Mouse (Mus musculus): Measurements from ENCODE around the gene Scn4b. TPM values are rescaled to one million over a fixed set of nuclear protein-coding genes. Genes with fewer than 3 reads are reported as not detected.
A peak's percentile ranks its signal among the peaks of the same experiment; 100 is the strongest.

The Scn4b gene
- 2.2 TPM in 2 replicates for total RNA-seq (2014; rRNA removed)
- 0.79 and 0.85 TPM in 2 replicates for polyA plus RNA-seq (2015; fragmentation: Nextera tagmentation; extraction: Ambion mirVana)

GRCm38 (mm10) chr9:45138191-45139032 lies at the start of gene Scn4b:
Scn4b (plus strand) TSS chr9:45138395.
- H3K4me3 ChIP-seq (ENCODE audit: low read length), result peak within 1 kb of the TSS; percentile 48
- under 1% methylated on average over 70 of the region's 76 CpGs for WGBS
- no peak for TF ChIP-seq CTCF (IDR thresholded peaks at IDR 0.05; ENCODE audit: low read depth)
- H3K36me3 ChIP-seq (ENCODE audit: insufficient read depth, low read length), result no peaks in the 10 kb centered on the region
- peaks cover 50% of the 10 kb centered on the region for H3K27me3 ChIP-seq (ENCODE audit: insufficient read depth, low read length)
- DNase-seq (ENCODE audit: low spot score) (peak; percentile 44), ATAC-seq (0 out of 2 replicates have a peak, but pooled peaks have one; percentile 30)
- H3K9ac ChIP-seq (replicated peaks; ENCODE audit: low read length), result peak within 1 kb of the TSS; percentile 34
- no peak within 1 kb of the TSS for H3K27ac ChIP-seq
- H3K9me3 ChIP-seq (ENCODE audit: low read length), result no peaks in the 10 kb centered on the region
- H3K4me1 ChIP-seq (ENCODE audit: insufficient read depth, low read length), result no peaks in the 10 kb centered on the region
- peak within 1 kb of the TSS; percentile 77 for H3K4me2 ChIP-seq (ENCODE audit: low read depth, low read length)

DNA sequence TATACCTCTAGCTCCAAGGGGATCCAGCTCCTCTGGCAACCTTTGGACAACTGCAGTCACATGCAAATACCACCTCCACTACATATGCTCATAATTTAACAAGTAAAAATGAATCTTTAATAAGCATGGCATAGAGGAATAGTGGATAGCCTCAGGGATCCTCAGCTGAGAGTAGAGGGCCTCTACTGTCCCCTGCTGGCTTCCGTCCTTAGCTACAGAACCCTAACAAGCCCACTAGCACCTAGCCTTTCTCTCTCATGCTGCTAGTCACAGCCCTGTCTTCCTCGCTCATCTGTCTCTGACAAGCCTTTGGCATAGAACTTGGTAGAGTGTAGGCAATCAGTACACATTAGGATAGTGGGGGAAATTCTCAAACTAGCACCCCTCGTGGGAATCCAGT lies 47.4 kb upstream of the Scn4b start:
- DNase-seq (ENCODE audit: low spot score) (no peak), ATAC-seq (no peak)
- no peaks in the 10 kb centered on the region for H3K4me1 ChIP-seq (ENCODE audit: insufficient read depth, low read length)
- no peak overlapping the region for H3K4me3 ChIP-seq (ENCODE audit: low read length)
- WGBS, result 60% methylated on average over 3 of the region's 3 CpGs
- H3K36me3 ChIP-seq (ENCODE audit: insufficient read depth, low read length), result no peaks in the 10 kb centered on the region
- no peaks in the 10 kb centered on the region for H3K27me3 ChIP-seq (ENCODE audit: insufficient read depth, low read length)
- 0 out of 2 replicates have a peak, but pooled peaks have one; percentile 24 for TF ChIP-seq CTCF (IDR thresholded peaks at IDR 0.05; ENCODE audit: low read depth)
- H3K9ac ChIP-seq (replicated peaks; ENCODE audit: low read length), result no peak overlapping the region
- H3K27ac ChIP-seq, result no peak overlapping the region
- H3K9me3 ChIP-seq (ENCODE audit: low read length), result no peaks in the 10 kb centered on the region
- no peak overlapping the region for H3K4me2 ChIP-seq (ENCODE audit: low read depth, low read length)

DNA sequence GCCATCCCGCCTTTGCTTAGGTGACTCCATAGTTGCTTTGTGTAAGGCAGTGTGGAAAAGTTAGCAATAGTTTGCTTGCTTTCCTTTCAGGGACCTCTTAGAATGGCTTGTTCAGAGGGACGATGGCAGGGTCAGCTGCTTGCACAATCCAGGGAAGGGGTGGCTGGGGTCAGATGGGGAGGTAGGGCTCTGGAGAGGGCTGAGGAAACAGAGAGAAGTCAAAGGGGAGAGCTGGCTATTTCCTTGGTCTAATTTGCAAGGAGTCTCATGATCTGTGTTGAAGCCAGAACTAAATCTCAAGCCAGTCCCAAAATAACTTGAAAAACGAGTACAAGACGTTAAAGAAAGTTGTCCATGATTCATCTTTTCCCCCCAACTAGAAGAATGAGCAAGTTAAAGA lies 45.6 kb upstream of the Scn4b start:
- TF ChIP-seq CTCF (IDR thresholded peaks at IDR 0.05; ENCODE audit: low read depth), result no peak
- Histone ChIP-seq H3K4me2 (ENCODE audit: low read depth, low read length) (no peak overlapping the region), H3K4me1 (ENCODE audit: insufficient read depth, low read length) (no peaks in the 10 kb centered on the region), H3K27me3 (ENCODE audit: insufficient read depth, low read length) (no peaks in the 10 kb centered on the region), H3K27ac (no peak overlapping the region), H3K36me3 (ENCODE audit: insufficient read depth, low read length) (no peaks in the 10 kb centered on the region), H3K9me3 (ENCODE audit: low read length) (no peaks in the 10 kb centered on the region), H3K9ac (replicated peaks; ENCODE audit: low read length) (no peak overlapping the region), H3K4me3 (ENCODE audit: low read length) (no peak overlapping the region)
- DNase-seq (ENCODE audit: low spot score) (no peak), ATAC-seq (no peak)
- 76% methylated on average over 4 of the region's 4 CpGs for WGBS

GRCm38 (mm10) chr9:45095149-45095937 lies 42.9 kb upstream of the Scn4b start:
- Histone ChIP-seq H3K27me3 (ENCODE audit: insufficient read depth, low read length) (no peaks in the 10 kb centered on the region), H3K4me3 (ENCODE audit: low read length) (no peak overlapping the region), H3K36me3 (ENCODE audit: insufficient read depth, low read length) (no peaks in the 10 kb centered on the region), H3K9ac (replicated peaks; ENCODE audit: low read length) (no peak overlapping the region), H3K27ac (no peak overlapping the region), H3K4me2 (ENCODE audit: low read depth, low read length) (no peak overlapping the region), H3K4me1 (ENCODE audit: insufficient read depth, low read length) (no peaks in the 10 kb centered on the region), H3K9me3 (ENCODE audit: low read length) (no peaks in the 10 kb centered on the region)
- no peak for TF ChIP-seq CTCF (IDR thresholded peaks at IDR 0.05; ENCODE audit: low read depth)
- ATAC-seq (no peak), DNase-seq (ENCODE audit: low spot score) (no peak)
- WGBS, result 75% methylated on average over 6 of the region's 6 CpGs

GRCm38 (mm10) chr9:45097877-45098276 lies 40.3 kb upstream of the Scn4b start:
- Histone ChIP-seq H3K9ac (replicated peaks; ENCODE audit: low read length) (no peak overlapping the region), H3K4me3 (ENCODE audit: low read length) (no peak overlapping the region), H3K4me1 (ENCODE audit: insufficient read depth, low read length) (no peaks in the 10 kb centered on the region), H3K27me3 (ENCODE audit: insufficient read depth, low read length) (no peaks in the 10 kb centered on the region), H3K9me3 (ENCODE audit: low read length) (no peaks in the 10 kb centered on the region), H3K27ac (no peak overlapping the region), H3K36me3 (ENCODE audit: insufficient read depth, low read length) (no peaks in the 10 kb centered on the region), H3K4me2 (ENCODE audit: low read depth, low read length) (no peak overlapping the region)
- TF ChIP-seq CTCF (IDR thresholded peaks at IDR 0.05; ENCODE audit: low read depth), result no peak
- WGBS, result 87% methylated on average over 5 of the region's 5 CpGs
- DNase-seq (ENCODE audit: low spot score) (no peak), ATAC-seq (no peak)

- Histone ChIP-seq H3K36me3 (ENCODE audit: insufficient read depth, low read length) (no peaks in the 10 kb centered on the region), H3K4me3 (ENCODE audit: low read length) (no peak overlapping the region), H3K27me3 (ENCODE audit: insufficient read depth, low read length) (no peaks in the 10 kb centered on the region), H3K9ac (replicated peaks; ENCODE audit: low read length) (no peak overlapping the region), H3K9me3 (ENCODE audit: low read length) (no peaks in the 10 kb centered on the region), H3K4me1 (ENCODE audit: insufficient read depth, low read length) (no peaks in the 10 kb centered on the region), H3K4me2 (ENCODE audit: low read depth, low read length) (no peak overlapping the region), H3K27ac (no peak overlapping the region)
- no peak for DNase-seq (ENCODE audit: low spot score)
- ATAC-seq, result no peak
- 47% methylated on average over 3 of the region's 3 CpGs for WGBS
- TF ChIP-seq CTCF (IDR thresholded peaks at IDR 0.05; ENCODE audit: low read depth), result no peak
Measured at GRCm38 (mm10) chr9:45098426-45098825, 39.8 kb upstream of the Scn4b start.
